Mouse (Mus musculus) T-cell, adult 2 months (primary cell): ENCODE measurements at regions not wholly inside any gene's neighbourhood (a gene's known extent, or its start where the extent isn't known, plus 50 kb on each side); places are given as distances from the start of the nearest gene placed in this dataset.

Experiments used
- DNase-seq: peaks from one replicate; pipeline ENCODE4 v3.0.0; 2022; ENCODE audit warnings: low spot score

DNA sequence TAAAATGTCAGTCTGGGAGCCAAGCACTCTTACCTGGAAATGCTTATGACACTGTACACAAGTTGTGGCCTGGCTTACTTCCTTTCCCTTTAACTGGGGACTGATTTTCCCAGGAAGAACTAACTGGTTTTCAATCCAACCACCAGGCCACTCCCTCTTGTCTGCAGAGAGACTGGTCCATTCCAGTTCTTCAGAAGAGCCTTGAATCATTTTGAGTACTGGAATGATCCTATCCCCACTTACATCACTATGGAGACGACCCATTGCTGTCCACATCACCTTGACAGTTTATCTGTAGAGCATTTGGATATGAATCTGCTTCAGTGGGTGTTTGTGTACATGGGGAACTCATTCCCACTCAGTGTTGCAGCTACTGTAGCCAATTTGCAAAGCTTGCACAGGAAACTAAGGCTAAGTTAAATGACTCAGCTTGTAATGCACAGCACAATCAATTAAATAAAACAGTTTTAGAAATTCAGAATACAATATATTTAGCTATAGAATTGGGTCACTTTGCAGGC is 121.7 kb upstream of the Prep start:
- no peak for DNase-seq

DNA sequence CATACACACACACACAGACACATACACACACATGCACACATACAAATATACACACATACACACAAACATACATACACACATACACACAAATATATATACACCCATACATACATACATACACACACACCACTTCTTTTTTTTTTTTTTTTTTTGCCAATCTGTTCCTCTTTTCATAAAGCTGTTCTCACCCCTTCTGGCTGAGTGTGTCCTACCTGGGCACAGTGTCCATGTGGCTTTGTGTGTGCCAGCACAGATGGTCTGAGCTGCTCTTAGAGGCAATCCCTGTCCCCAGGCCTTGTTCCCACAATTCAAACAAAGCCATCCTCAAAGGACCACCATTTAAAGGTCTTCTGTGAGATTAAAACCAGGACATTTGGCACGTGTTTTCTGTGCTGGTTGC is 127.6 kb upstream of the Prep start:
- no peak for DNase-seq

DNA sequence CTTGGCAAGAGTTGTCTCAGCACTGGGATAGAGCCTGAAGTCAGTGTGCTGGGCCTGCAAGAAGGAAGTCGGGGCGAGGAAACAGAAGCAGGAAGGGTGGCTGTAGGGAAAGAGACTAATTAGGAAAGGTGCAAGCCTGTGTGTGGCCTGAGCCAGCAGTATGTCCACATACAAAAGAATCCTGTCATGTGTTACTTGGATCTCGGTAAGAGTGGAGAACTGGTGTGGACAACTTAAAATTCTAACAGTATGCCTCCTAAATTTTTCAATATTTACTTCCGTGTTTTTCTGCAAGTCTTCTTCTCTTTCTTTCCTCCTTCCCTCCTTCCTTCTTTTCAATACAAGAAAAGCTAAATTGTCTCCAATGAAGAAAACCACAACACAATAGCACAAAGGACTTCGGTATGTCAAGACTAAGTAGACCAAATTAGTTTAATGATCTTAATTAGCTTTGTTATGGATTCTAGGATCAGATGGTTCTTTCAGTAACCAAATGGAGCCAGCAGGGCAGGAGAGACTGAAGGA is 130.0 kb upstream of the Prep start:
- DNase-seq, result no peak

DNA sequence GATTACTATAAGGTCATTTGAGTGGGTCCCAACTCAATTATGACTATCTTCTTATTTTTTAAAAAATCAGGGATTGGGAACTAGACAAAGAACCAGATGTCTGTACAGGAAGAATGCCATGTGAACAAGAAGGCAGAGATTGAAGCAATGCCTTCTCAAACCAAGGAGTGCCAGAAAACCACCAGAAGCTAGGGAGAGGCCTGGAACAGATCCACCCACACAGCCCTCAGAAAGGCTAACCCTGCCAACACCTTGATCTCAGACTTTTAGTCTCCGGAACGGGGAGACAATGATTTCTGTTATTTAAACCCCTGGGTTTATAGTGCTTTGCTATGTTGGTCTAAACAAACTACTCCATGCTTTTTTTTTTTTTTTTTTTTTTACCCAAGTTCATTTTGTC is 136.2 kb upstream of the Prep start:
- DNase-seq, result no peak

DNA sequence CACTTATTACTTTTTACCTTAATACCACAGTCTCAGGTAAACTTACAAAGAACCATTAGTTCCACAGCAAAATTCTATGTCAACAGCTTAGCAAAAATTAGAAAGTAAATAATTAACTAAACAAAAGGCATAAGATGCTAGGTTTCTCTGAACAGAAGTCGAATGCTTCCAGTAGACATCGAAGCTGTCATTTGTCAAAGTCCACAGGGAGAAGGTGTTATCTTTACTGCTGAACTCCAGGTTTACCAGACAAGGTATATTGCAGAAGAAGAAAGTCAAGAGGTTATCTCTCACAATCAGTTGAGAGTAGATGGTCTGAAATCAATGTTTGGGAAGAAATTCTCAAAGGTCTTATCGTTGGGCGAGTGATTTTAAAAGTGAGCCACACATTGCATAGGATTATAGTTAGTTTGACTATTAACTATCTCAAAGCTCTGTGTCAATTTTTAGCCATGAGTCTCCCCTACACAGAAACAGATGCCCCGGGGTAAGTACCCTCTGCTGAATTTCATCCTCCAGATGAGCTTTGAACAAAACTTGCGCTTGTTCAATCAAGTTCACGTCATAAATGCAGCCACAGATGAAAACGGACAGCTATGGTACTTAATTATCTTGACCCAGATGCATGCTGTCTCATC is 153.1 kb upstream of the Prep start:
- DNase-seq, result no peak

DNA sequence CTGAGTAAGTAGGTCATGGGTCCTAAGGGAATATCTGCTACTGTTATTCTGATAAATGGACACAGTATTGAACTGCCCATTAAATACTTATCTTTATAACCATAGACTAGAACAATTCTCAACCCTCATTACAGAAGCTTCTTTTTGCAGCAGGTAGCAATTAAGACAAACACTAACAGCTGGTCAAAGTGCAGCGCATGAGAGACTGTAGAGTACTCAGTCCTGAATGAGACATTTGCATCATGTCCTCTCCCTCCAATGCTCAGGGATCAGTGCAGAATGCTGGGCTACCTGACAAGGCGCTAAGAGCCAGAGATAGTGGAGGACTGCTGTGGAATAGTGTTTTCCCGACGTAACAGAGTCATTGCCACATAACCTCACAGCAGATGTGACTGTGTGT is 162.5 kb upstream of the Prep start:
- no peak for DNase-seq

DNA sequence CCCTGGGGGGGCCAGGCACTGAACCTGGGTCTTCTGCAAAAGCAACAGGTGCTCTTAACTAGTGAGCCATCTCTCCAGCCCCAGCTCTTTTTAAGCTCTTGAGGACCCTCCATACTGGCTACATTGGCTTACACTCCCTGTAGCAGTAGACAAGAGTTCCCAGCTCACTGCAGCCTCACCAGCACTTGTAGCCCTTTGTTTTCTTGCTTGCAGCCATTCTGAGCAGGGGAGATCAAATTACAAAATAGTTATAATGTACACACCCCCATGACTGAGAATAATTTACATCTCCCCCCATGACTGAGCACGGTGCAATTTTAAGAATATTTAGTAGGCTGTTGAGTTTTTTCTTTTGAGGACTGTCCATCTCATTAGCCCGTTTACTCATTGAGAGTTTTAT is 165.8 kb upstream of the Prep start:
- DNase-seq, result no peak

DNA sequence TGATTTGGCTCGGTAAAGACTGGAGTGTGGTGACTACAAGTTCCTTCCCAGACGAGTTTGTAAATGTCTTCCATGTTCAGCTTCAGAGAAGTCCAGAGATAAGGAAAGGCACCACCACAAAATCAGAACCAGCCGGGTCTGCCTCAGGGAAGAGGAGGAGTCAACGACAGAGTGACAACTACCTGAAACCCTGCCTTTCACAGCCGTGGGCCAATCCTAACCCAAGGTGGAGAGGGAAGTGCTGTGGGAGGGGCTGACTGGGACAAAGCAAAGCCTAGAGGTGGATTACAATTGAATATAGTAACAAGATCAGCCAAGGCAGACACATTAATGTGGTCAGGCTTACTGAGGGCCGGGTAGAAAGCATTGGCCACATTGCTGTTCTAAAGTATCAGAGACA is 174.9 kb upstream of the Prep start:
- DNase-seq, result no peak

DNA sequence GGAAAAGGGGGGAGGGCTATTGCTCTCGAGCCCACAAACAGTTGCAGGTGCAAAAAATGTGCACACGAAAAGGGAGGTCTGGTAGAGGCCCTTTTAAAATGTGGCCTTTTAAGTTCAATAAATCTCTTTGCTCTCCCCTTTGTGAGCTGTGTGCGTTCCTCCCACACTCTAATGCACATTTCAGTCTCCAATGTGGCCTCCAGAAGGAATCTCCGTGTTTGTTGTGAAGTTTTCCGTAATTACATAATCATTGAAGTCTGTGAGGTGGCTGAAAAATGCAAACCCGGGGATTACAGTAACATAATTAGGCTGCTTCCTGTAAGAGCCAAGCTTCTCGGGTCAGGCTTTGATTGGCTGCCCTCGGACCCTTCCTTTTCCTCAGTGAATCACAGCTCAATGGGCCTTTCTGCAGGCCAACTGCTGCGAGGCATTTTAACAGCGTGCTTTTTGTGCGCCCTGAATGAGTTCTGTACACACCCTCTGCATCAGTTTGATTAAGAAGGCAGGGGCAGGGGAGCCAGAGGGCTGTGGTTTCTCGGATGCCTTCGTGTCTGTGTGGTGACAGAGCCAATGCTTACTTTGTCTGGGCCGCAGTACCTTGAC is 179.8 kb upstream of the Prep start:
- no peak for DNase-seq

DNA sequence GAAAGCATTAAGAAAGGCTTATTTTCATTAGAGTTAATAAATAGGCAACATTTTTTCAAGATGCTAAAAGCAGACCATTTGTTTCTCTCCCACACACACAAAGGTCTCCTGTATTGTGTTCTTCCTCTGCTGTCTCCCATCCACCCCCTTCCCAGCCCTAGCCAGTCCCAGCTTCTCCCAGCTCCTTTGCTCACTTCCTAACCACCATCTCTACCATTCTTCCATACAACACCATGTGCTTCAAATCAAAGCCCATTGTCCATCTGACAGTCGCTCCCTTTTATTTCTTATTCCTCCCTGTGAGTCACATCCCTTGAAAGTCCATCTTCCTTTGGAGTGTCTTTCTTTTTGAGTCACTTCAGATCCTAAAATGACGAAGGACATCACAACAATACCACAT is 185.0 kb upstream of the Prep start:
- no peak for DNase-seq

DNA sequence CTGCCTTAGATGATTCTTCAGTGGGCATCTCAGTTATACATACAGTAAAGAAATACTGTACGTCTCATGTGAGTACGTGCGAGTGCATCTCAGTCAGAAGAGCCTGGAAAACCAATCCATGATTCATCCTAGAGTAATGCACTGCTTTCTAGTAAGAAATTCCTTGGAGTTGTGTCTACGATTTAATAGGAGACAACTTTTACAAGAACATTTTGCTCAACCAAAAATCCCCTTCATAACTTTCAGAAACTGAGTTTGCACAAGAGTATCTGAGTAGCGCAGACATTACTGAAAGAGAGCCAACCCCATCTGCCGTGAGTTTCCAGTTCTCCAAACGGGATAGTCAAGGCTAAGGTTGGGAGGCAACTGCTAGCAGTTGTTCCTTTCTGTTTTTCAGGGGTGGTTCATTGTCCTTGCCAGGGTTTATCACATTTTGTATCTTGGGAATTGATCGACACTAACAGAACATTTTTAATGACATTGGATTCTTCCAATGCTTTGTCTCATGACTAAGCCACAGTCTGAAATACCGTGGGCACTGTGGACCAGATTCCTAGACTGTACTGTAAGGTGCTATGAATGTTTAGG is 189.8 kb upstream of the Prep start:
- DNase-seq, result no peak

DNA sequence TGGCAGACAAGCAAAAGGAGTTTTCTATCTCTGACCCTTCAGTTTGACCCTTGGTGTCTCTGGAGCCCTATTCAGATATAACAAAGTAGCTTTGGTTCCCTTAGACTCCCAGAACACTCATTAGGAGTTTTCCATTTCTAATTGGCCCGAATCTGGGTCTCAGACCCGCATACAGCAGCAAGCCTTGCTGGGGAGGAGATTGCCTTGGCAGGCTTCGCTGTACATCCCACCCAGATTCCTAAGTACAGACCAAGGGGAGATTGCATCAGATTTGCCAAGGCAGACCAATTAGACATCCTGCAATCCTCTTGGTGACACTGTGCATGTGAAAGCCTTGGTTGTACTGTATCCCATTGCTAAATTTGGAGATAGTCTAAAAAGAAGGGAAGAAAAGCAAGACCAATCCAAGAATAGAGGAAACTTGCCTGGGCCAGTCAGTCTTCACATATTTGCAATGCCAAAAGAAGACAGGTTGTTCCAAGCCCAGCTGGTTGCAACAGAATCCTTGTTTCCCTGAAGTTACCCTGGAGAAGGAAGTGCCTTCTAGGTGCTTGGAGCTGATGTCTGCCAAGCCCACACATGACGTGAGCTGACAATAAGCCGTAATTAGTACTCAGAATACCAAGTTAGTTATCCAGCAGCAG is 193.2 kb upstream of the Prep start:
- DNase-seq, result no peak

DNA sequence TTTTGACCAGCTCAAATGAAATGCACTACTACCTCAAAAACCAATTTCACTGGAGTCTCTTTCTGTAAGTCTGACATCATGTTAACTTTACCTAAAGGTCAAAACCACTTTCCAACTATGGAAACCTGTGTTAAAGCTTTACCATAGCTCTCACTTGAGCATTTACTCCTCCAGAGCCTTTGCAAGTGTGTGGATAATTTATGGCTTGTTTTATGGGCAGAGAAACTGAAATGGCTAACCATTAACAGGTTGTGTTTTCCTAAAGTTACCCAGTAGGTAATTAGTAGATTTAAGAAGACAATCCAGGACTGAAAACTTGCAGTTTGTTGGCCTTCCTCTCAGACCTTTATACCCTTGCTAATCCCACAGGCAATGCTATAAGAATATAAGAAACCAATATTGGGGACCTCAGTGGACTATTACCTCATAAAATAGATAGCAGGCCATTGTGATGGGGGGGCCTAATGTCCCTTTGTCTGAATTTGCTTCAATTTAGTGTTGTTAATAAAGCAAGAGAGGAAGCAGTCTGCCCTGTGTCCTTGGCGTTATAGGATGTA is 202.7 kb upstream of the Prep start:
- DNase-seq, result no peak

DNA sequence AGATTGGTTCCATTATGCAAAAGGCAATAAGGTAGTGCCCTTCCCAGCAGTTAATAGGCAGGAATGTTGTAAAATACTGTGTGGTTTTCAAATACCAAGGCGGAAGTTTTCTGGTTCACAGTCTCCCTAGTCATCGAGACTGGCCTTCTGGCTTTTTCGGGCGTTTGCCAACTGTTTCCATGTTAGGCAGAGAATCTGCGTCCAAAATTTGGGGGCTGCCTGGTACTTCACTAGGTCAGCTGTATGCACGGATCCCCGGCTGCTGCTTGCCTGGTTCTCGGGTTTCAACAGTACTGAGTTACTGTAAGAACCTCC is 204.7 kb upstream of the Prep start:
- no peak for DNase-seq

DNA sequence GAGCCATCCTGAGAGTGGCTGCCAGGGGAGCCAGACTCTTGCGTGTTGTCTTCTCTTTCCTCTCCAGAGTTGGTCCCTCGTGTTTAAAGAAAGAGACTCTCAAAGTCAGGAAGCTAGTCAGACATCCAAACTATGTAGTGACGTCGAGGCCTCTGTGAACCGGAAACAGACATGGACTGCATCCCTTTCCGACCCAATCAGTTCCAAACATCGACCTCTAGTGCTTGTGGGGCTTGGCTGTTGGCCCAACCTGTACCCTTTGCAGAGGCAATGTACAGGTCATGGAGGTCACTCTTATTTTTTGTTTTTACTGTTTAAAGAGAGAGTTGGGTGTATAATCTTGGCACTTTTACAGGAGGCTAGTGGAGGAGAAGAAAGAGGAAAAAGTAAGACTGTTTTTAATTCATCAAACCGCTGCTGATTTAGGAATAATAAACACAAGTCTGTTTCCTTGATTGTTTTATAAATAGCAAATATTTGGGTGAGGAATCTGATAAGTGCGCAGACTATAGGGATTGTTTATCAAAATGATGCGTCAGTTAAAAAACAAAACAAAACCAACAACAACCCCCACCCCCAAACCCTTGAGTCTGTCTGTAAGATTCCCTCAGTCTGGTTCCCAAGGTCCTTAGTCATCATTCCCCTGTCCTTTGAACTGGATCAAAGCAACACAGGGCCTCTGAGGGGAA is 205.2 kb upstream of the Prep start:
- DNase-seq, result no peak

DNA sequence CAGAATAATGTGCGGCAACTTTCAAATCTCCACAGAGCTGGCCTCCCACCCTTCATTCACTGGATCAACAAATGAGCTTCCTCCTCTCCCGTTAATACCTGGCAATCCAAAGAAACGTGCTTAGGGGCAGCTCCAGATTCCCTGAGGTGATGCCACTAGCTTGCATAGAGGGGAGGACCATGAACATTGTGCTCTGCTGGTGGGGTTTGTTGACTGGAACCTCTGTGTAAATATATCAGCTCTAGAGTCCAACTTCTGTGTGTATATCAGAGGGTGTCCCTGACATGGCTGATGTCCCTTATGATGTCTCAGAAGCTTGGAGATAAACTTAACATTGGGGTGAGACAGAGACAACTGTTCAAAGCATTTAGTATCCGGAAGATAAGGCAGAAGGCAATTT is 209.6 kb upstream of the Prep start:
- no peak for DNase-seq

DNA sequence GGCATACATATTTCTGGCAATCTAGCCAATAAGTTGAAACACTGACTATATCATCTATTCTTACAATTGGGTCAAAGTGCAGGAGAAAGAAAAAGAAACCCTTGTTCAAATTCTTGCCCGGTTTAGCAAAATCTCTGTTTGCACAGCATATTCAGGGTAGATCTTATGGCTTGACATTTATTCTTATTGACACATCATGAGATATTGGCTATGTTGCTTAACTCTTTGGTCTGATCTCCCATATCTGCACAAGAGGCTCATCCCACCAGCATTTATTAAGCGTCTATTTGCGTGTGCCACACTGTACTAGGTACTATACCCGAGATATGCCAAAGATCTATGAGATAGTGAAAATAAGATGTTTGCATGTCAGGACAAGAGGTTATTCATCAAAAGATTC is 212.9 kb upstream of the Prep start:
- DNase-seq, result no peak

DNA sequence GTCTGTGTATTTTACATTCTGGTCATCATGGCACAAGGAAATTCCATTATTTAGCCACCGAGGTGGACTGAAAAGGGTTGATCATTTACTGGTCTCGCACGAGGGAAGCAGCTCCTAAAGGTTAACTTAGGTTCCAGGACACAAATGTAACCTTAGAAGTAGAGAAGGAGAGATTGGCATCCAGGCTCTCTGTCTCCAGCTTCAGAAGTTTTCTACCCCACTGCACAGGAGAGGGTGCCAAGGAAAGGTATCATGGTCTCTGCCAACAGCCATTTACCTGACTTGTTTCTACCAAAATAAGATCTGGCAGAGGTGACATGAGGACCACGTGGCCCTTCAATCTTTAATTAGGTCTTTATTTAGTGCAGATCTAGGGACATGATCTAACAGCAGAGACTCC is 218.0 kb upstream of the Prep start:
- DNase-seq, result no peak

DNA sequence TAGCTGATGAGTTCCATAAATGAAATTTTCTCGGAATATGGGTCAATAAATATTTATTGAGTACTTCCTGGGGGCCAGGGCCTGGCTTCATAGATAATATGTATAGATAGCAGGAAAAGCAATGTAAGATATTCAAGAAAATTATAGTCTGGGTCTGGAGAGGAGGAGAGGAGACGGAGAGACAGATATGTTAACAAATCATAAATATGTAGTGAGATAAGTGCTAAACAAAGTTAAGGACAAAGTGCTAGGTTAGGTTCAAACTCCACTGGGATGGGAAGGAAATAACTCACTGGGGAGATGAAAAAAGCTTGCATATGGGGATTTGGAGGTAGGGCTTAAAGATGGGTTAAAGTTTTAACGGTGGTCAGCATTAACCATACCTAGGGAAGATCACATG is 220.2 kb upstream of the Prep start:
- DNase-seq, result no peak

DNA sequence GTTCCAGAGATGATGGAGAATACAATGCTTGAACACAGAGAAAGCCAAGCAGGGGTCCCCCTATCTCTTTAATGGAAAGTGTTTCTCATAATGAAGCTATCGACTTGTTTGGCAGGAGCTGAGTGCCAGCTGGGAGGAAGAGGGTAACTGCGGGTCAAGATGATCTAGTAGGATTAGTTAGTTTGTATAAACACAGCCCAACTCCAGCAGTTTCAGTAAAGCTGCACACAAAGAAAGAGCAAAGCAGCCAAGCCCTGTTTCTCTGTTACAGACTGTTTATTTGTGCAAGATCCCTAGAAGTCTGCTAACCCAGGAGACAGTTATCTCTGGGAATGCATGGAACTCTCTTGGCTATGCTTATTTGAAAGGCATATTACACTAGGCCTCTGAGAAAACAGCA is 220.9 kb upstream of the Prep start:
- DNase-seq, result no peak

DNA sequence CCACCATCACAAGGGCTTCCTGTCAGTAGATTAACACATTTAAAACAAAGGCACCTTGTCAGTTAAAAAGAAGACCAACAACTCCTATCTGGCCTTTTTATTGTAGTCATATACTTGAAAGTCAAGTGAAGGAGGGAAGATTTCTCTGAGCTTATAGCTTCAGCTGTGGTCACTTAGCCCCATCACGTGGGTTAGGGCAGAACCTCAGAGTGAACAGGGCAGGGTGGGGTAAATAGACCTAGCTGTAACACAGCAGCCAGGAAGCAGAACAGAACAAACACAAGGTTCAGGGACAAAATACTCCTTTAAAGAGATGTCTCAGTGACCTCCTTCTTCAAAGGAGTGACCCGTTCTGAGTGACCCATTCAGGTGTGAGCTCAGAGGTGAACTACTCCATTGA is 226.6 kb upstream of the Prep start:
- no peak for DNase-seq

DNA sequence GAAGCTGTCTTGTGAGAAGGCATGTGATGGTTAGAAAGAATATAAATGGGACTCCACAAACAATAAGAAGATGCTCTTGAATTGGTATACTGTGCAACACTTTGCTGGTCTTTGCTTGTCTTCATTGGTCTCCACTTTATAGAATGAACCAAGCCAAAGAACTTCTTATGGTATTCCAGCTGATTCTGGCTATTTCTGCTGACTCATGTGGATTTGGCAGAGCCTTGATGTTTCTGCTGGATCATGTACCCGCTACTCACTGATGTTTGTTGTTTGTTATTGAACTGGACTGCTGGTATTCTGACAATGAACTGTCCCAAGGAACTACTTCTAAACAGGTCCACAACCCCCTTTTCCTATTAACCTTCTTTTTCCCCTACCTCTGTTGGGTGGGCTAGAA is 234.5 kb upstream of the Prep start:
- DNase-seq, result no peak
